Mouse (Mus musculus) liver, embryonic 14.5 days (tissue): ENCODE measurements around the gene Thrap3.

Source experiments
- CTCF ChIP-seq: IDR thresholded peaks from 2 replicates; pipeline ENCODE4 v1.5.1; 2016; ENCODE audit warnings: antibody characterized with exemption, low read depth, control low read depth
- EP300 ChIP-seq: IDR thresholded peaks from 2 replicates; pipeline ENCODE4 v1.6.1; 2016; ENCODE audit warnings: antibody characterized with exemption, low read depth

DNA sequence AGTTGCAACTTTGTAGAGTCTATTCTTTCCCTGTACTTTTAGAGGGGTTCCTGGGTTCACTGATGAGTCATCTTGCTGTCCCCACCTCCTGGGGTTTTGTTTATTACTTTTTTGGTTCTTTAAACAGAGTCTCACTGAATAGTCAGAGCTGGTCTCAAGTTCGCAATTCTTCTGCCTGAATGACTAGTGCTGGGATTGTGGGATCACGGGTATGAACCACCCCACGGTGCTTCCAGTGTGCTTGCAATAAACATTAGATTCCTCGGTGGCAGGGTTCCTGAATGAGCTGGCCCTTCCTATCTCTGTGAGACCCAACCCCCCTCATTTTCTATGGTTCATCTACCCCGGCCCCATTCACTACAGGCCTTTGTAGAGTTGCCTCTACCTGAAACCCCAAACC is 25.6 kb upstream of the Thrap3 start:
- TF ChIP-seq CTCF, result no peak
- TF ChIP-seq EP300, result no peak
